Mouse (Mus musculus) ES-E14 (cell line): ENCODE measurements at regions not wholly inside any gene's neighbourhood (a gene's known extent, or its start where the extent isn't known, plus 50 kb on each side); places are given as distances from the start of the nearest gene placed in this dataset.

Source experiments
- HCFC1 ChIP-seq: IDR thresholded peaks from 2 replicates; pipeline ENCODE4 v1.6.1; 2012; ENCODE audit warnings: low read length, inconsistent platforms, borderline replicate concordance; ENCODE audit not compliant: insufficient read depth
- MAFK ChIP-seq: IDR thresholded peaks from 2 replicates; pipeline ENCODE4 v1.6.1; 2014; ENCODE audit warnings: mild to moderate bottlenecking, low read depth, low read length, inconsistent platforms; ENCODE audit not compliant: insufficient read depth
- ZC3H11A ChIP-seq: IDR thresholded peaks from 2 replicates; pipeline ENCODE4 v1.6.1; 2012; ENCODE audit warnings: low read depth, mild to moderate bottlenecking, inconsistent platforms, low read length, borderline replicate concordance

DNA sequence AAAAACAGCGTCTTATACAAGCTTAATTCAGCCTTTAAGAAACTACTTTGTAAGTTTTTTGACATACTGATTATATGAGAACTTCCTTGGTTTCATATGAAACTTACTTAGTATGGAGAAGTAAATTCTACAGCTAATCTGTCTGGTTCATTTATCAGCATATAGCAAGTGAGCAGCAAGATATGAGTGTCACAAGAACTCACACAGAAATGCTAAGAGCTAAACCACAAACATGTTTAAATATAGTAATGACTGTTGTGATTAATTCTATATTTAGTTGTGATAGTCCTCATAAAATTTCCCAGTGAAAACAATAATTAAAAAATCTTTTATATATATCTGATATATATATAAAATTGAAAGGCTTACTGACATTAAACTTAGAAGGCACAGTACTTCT, 853.9 kb upstream of the Nr2f1 start:
- TF ChIP-seq MAFK (no peak), HCFC1 (no peak), ZC3H11A (no peak)
